Mouse (Mus musculus) heart, adult 2 months (tissue): ENCODE measurements around the gene Adam15. TPM values are rescaled to one million over a fixed set of nuclear protein-coding genes. Genes with fewer than 3 reads are reported as not detected.

Source experiments
- DNase-seq, 2 experiments: peaks; one replicate each; pipeline ENCODE4 v3.0.0; 2021
- H3K27ac ChIP-seq: fragments of 200-600 bp; 2 replicates; pipeline ENCODE4 v1.8.1; 2022
- H3K27me3 ChIP-seq: fragments of 200-500 bp; 2 replicates; pipeline ENCODE4 v1.6.1; 2012; ENCODE audit warnings: mild to moderate bottlenecking, low read length, inconsistent platforms, mixed read lengths; ENCODE audit not compliant: control insufficient read depth, insufficient read depth
- H3K36me3 ChIP-seq: fragments of 200-500 bp; 2 replicates; pipeline ENCODE4 v1.6.1; 2012; ENCODE audit warnings: low read length, inconsistent platforms; ENCODE audit not compliant: control insufficient read depth, insufficient read depth
- H3K4me1 ChIP-seq: fragments of 200-500 bp; 2 replicates; pipeline ENCODE4 v1.6.1; 2011; ENCODE audit warnings: low read length; ENCODE audit not compliant: control insufficient read depth, insufficient read depth
- H3K4me3 ChIP-seq: fragments of 200-600 bp; 2 replicates; pipeline ENCODE4 v1.8.1; 2022
- H3K79me2 ChIP-seq: fragments of 200-500 bp; replicated peaks from 2 replicates; pipeline ENCODE4 v1.6.1; 2012; ENCODE audit warnings: mild to moderate bottlenecking, inconsistent platforms, low read length, moderate library complexity, mixed read lengths; ENCODE audit not compliant: control insufficient read depth, insufficient read depth
- H3K9ac ChIP-seq: fragments of 200-500 bp; 2 replicates; pipeline ENCODE4 v1.6.1; 2012; ENCODE audit warnings: low read depth, mild to moderate bottlenecking, control low read depth, inconsistent platforms, low read length, mixed read lengths
- CTCF ChIP-seq: fragments of 200-600 bp; IDR thresholded peaks from 2 replicates; pipeline ENCODE4 v1.8.1; 2022; ENCODE audit warnings: antibody characterized with exemption, mild to moderate bottlenecking, moderate library complexity
- EP300 ChIP-seq: fragments of 200-500 bp; IDR thresholded peaks from 2 replicates; pipeline ENCODE4 v1.6.1; 2011; ENCODE audit warnings: low read depth, low read length, control low read depth; ENCODE audit not compliant: insufficient read depth
- POLR2A ChIP-seq: fragments of 200-500 bp; IDR thresholded peaks from 2 replicates; pipeline ENCODE4 v1.6.1; 2011; ENCODE audit warnings: mild to moderate bottlenecking, low read depth, low read length, control low read depth; ENCODE audit not compliant: insufficient read depth
- WGBS: fragments of 180-500 bp; shearing (Covaris S2); methylation state at CpG from one replicate; pipeline ENCODE4 v1.1.7; 2018; 5-methylcytosine and 5-hydroxymethylcytosine counted together
- intact Hi-C: fragments of 180-260 bp; cut with DNase I; formaldehyde crosslinking; loops from one replicate; pipeline ENCODE4 v1.15.1; 2025
- polyA plus RNA-seq: library from polyadenylated mRNA; depleted of rRNA; stranded (reverse); fragments of >200 nt; gene quantifications from 2 replicates; pipeline ENCODE4 v1.2.3, GENCODE M21; 2012
- total RNA-seq, 2 experiments: library from RNA; stranded (reverse); gene quantifications; 2 replicates each; pipeline ENCODE4 v1.2.3; 2021

Gene Adam15
- total and polyA plus RNA-seq, 3 experiments: 56.8 to 95.7 (median 59.2) TPM

DNA sequence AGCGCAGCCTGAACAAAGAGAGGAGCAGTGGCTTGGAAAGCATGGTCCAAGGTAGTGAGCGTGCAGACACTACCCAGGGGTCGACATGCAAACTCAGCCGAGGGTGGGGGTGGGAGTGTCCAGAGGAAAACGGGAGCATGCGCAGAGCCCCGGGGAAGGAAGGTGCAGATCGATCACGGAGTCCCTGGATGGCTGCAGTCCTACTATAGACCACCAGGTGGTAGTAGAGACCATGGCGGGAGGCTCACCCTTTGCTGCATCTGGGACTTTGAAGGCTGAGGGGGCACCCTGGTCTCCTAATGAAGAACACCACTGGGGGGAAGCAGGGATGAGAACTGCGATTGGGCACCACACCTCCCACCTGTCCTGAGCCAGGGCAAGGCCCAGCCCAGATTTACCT, 9.3 kb downstream of the Adam15 start:
- no peak overlapping the region for H3K9ac ChIP-seq
- WGBS: 10% methylated on average over 11 of the region's 11 CpGs
- no peaks in the 10 kb centered on the region for H3K27me3 ChIP-seq
- H3K4me3 ChIP-seq: no peak overlapping the region
- no peaks in the 10 kb centered on the region for H3K36me3 ChIP-seq
- intact Hi-C loops: loop anchor here (1.0 to 5.0 kb wide), 3 partner anchors 14 to 347 kb away; no protein-coding TSS in a partner anchor
- H3K4me1 ChIP-seq: peaks cover 2% of the 10 kb centered on the region; the same call in 1 of the 2 replicates
- no peak overlapping the region for H3K27ac ChIP-seq
- TF ChIP-seq EP300 (peak; percentile 83), POLR2A (no peak), CTCF (peak; percentile 91)
- H3K79me2 ChIP-seq: no peaks in the 10 kb centered on the region
- peak; percentile 69 to 78 for DNase-seq

GRCm38 (mm10) chr3:89339416-89339815, 10.4 kb downstream of the Adam15 start:
- Histone ChIP-seq H3K9ac (no peak overlapping the region), H3K36me3 (no peaks in the 10 kb centered on the region), H3K27me3 (no peaks in the 10 kb centered on the region), H3K4me1 (peaks cover 2% of the 10 kb centered on the region; the same call in 1 of the 2 replicates), H3K79me2 (no peaks in the 10 kb centered on the region), H3K27ac (no peak overlapping the region), H3K4me3 (no peak overlapping the region)
- peak; percentile 91 for TF ChIP-seq CTCF
- 0 out of 2 replicates have a peak, but pooled peaks have one; percentile 11 for TF ChIP-seq EP300
- no peak for TF ChIP-seq POLR2A
- WGBS: 37% methylated on average over 8 of the region's 8 CpGs
- intact Hi-C loops: loop anchor here (2.0 kb wide), 1 partner anchor 23 kb away; no protein-coding TSS in a partner anchor
- DNase-seq: peak; percentile 57 to 74

GRCm38 (mm10) chr3:89337721-89338578, 11.8 kb downstream of the Adam15 start, which contains the start of gene Efna4:
Gene Efna4, minus strand, starts transcription at chr3:89338028.
- no peaks in the 10 kb centered on the region for H3K36me3 ChIP-seq
- H3K4me1 ChIP-seq: peaks cover 2% of the 10 kb centered on the region; the same call in 1 of the 2 replicates
- peak within 1 kb of the TSS; percentile 85 for H3K9ac ChIP-seq
- H3K27ac ChIP-seq: no peak within 1 kb of the TSS; the same call in 1 of the 2 replicates
- no peaks in the 10 kb centered on the region for H3K27me3 ChIP-seq
- H3K4me3 ChIP-seq: peak within 1 kb of the TSS; percentile 71
- DNase-seq: peak; percentile 52 to 60
- intact Hi-C loops: loop anchor here (2.0 kb wide), 1 partner anchor 21 kb away; no protein-coding TSS in a partner anchor
- H3K79me2 ChIP-seq: no peaks in the 10 kb centered on the region
- TF ChIP-seq CTCF (no peak), EP300 (no peak), POLR2A (no peak)
- 3% methylated on average over 44 of the region's 44 CpGs for WGBS

GRCm38 (mm10) chr3:89337062-89337720, 12.6 kb downstream of the Adam15 start:
- DNase-seq: no peak
- peaks cover 2% of the 10 kb centered on the region; the same call in 1 of the 2 replicates for H3K4me1 ChIP-seq
- H3K9ac ChIP-seq: peak overlapping the region; percentile 85
- H3K4me3 ChIP-seq: peak overlapping the region; percentile 71
- no peaks in the 10 kb centered on the region for H3K36me3 ChIP-seq
- WGBS: 4% methylated on average over 21 of the region's 21 CpGs
- H3K27me3 ChIP-seq: no peaks in the 10 kb centered on the region
- no peak overlapping the region; the same call in 1 of the 2 replicates for H3K27ac ChIP-seq
- H3K79me2 ChIP-seq: no peaks in the 10 kb centered on the region
- intact Hi-C loops: no loop called here
- TF ChIP-seq CTCF: no peak
- no peak for TF ChIP-seq EP300

- Histone ChIP-seq H3K4me1 (peaks cover 2% of the 10 kb centered on the region; the same call in 1 of the 2 replicates), H3K9ac (no peak overlapping the region), H3K27me3 (no peaks in the 10 kb centered on the region), H3K79me2 (no peaks in the 10 kb centered on the region), H3K27ac (no peak overlapping the region), H3K4me3 (no peak overlapping the region), H3K36me3 (no peaks in the 10 kb centered on the region)
- 57% methylated on average over 6 of the region's 6 CpGs for WGBS
- intact Hi-C loops: no loop called here
- TF ChIP-seq EP300 (no peak), CTCF (no peak)
- no peak for DNase-seq
These were observed 13.3 kb downstream of the Adam15 start for GRCm38 (mm10) chr3:89336529-89336928.
